Mouse (Mus musculus): ENCODE results near the gene Thada. TPM values are rescaled to one million over a fixed set of nuclear protein-coding genes. Genes with fewer than 3 reads are reported as not detected.
A peak's percentile ranks its signal among the peaks of the same experiment; 100 is the strongest.

Thada gene
- total RNA-seq, 2 experiments from 2014 or later = 5.6 to 6.8 TPM

DNA sequence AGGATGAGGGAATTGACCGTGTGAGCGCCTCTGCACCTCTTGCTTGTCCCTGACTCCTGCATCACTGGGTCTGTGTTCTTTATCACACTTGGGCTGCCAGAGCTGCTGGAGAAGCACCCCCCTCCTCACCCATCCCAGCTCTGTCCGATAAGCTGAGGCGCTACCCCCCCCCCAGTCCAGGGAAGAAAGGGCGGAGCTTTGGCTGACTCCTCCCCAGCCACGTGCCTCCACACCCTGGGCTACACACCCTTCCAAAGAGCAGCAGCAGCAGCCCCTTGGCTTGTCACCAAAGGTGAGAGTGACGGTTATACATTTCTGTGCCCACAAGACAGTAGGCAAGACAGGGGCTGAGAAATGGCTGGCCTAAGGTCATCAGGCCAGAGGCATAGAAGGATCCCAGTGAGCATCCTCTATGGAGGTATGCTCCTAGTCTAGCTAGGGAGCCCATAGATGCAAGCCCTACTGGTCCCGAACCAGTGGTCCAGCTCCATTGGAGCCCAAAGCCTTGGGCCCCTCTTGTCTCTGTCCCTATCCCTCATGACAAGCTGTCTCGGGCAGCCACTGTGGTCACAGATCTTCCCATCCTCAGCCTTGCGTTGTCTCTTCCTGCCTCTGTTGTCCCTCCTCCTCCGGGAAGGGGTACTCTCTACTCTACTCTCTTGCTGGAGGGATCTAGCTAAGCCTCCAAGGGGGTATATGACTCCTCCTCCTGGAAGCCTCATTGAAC, 311.5 kb downstream of the Thada start:
- TF ChIP-seq CTCF (IDR thresholded peaks at IDR 0.05) = no peak
- no peak for DNase-seq
- H3K27ac ChIP-seq = no peak overlapping the region
- intact Hi-C loops (cut with DNase I) = no loop called here
- no peak overlapping the region for H3K4me3 ChIP-seq

GRCm38 (mm10) chr17:84152976-84153786, 312.8 kb downstream of the Thada start:
- no peak overlapping the region for H3K4me3 ChIP-seq
- DNase-seq = no peak
- intact Hi-C loops (cut with DNase I) = no loop called here
- TF ChIP-seq CTCF (IDR thresholded peaks at IDR 0.05) = no peak
- no peak overlapping the region for H3K27ac ChIP-seq

DNA sequence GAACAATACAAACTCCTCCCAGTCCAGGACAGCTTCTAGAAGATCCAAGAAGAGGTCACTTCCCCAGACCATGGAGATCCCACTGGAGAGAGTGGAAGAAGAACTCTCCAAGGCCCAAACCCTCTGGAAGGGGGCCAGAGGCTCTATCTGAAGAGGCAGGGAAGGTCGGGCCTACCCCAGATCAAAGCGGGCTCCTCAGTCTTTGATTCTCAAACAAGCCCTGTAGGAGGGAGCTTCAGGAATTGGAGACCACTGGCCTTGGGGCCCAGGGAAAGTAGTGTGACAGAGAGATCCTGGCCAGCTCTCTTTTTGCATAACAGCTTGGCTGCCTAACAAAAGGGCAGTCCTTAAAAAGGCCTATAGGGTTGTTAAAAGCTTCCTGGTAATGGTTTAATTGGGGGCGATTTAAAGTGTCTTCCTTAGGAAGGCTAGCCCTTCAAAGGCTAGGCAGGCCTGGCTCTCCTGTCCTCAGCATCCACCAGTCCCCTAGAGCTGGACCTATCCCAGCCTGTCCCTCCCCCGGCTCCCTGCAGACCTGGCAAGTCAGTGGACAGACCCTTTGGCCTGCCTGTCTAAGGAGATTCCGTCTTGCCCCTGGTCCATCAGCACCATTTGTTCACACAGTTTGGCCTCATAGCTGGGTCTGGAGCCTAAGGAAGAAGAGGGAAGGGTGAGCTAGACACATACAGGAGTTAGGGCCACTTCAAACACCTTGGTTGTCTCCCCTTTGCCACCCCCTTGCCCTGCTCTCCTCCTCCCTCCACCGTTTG, 313.6 kb downstream of the Thada start:
- DNase-seq = no peak
- intact Hi-C loops (cut with DNase I) = no loop called here
- TF ChIP-seq CTCF (IDR thresholded peaks at IDR 0.05) = no peak
- no peak overlapping the region for H3K27ac ChIP-seq
- no peak overlapping the region for H3K4me3 ChIP-seq

GRCm38 (mm10) chr17:84151306-84151705, 314.7 kb downstream of the Thada start:
- no peak for DNase-seq
- intact Hi-C loops (cut with DNase I) = no loop called here
- Histone ChIP-seq H3K27ac (no peak overlapping the region), H3K4me3 (no peak overlapping the region)
- no peak for TF ChIP-seq CTCF (IDR thresholded peaks at IDR 0.05)

GRCm38 (mm10) chr17:84150291-84150690, 315.7 kb downstream of the Thada start:
- DNase-seq = no peak
- intact Hi-C loops (cut with DNase I) = no loop called here
- TF ChIP-seq CTCF (IDR thresholded peaks at IDR 0.05) = no peak

GRCm38 (mm10) chr17:84149566-84149965, 316.4 kb downstream of the Thada start:
- intact Hi-C loops (cut with DNase I) = loop anchor here (5.0 kb wide), 1 partner anchor 38 kb away; the partner anchor contains the start of gene Zfp36l2
- DNase-seq = no peak
- Histone ChIP-seq H3K4me3 (no peak overlapping the region), H3K27ac (peak overlapping the region; percentile 83)
- no peak for TF ChIP-seq CTCF (IDR thresholded peaks at IDR 0.05)

More at GRCm38 (mm10) chr17:84150291-84150690, 315.7 kb downstream of the Thada start:
- Histone ChIP-seq H3K27ac (no peak overlapping the region), H3K4me3 (no peak overlapping the region)

GRCm38 (mm10) chr17:84148499-84149484, 317.2 kb downstream of the Thada start:
- TF ChIP-seq CTCF (IDR thresholded peaks at IDR 0.05) = no peak
- peak overlapping the region; percentile 83 for H3K27ac ChIP-seq
- intact Hi-C loops (cut with DNase I) = loop anchor here (5.0 kb wide), 1 partner anchor 39 kb away; the partner anchor contains the start of gene Zfp36l2

GRCm38 (mm10) chr17:84147183-84148108, 318.6 kb downstream of the Thada start:
- peak; percentile 15 for DNase-seq
- no peak for TF ChIP-seq CTCF (IDR thresholded peaks at IDR 0.05)
- intact Hi-C loops (cut with DNase I) = loop anchor here (5.0 kb wide), 1 partner anchor 40 kb away; the partner anchor contains the start of gene Zfp36l2
- H3K27ac ChIP-seq = peak overlapping the region; percentile 83
- H3K4me3 ChIP-seq = no peak overlapping the region

More at GRCm38 (mm10) chr17:84148499-84149484, 317.2 kb downstream of the Thada start:
- DNase-seq = peak; percentile 90
- H3K4me3 ChIP-seq = peak overlapping the region; percentile 9

- intact Hi-C loops (cut with DNase I) = loop anchor here (5.0 kb wide), 1 partner anchor 41 kb away; the partner anchor contains the start of gene Zfp36l2
- TF ChIP-seq CTCF (IDR thresholded peaks at IDR 0.05) = no peak
- peak; percentile 16 for DNase-seq
- H3K27ac ChIP-seq = peak overlapping the region; percentile 83
- no peak overlapping the region for H3K4me3 ChIP-seq
Observed at GRCm38 (mm10) chr17:84146458-84147182, 319.4 kb downstream of the Thada start.
